Mouse (Mus musculus) heart, postnatal 10 days (tissue): ENCODE measurements around the gene Dcbld2. TPM values are rescaled to one million over a fixed set of nuclear protein-coding genes. Genes with fewer than 3 reads are reported as not detected.

Experiments
- total RNA-seq, 2 experiments: library from RNA; stranded (reverse); gene quantifications; 2 replicates each; pipeline ENCODE4 v1.2.3; 2021

The Dcbld2 gene
- total RNA-seq, 2 experiments from 2014 or later: 21.2 to 26.2 TPM

Other genes with a start within 250 kb of the Dcbld2 start
- gene St3gal6, start 115.8 kb downstream of the Dcbld2 start, total RNA-seq: 10 to 100 TPM; 32.4 to 33.0 TPM
- not detected for gene Gm813, start 208.5 kb downstream of the Dcbld2 start, total RNA-seq
- not detected for gene E330017A01Rik, start 230.3 kb downstream of the Dcbld2 start, total RNA-seq